Mouse (Mus musculus): ENCODE measurements around the gene Telo2. TPM values are rescaled to one million over a fixed set of nuclear protein-coding genes. Genes with fewer than 3 reads are reported as not detected.

The Telo2 gene
- 1.1 TPM for polyA plus RNA-seq (2014; fragmentation: Illumina TruSeq; extraction: RNeasy Lipid Tissue Mini Kit (QIAGEN cat#74804))

GRCm38 (mm10) chr17:25115664-25116432, at the start of gene Telo2:
Gene Telo2 (minus strand): TSS chr17:25115967.

DNA sequence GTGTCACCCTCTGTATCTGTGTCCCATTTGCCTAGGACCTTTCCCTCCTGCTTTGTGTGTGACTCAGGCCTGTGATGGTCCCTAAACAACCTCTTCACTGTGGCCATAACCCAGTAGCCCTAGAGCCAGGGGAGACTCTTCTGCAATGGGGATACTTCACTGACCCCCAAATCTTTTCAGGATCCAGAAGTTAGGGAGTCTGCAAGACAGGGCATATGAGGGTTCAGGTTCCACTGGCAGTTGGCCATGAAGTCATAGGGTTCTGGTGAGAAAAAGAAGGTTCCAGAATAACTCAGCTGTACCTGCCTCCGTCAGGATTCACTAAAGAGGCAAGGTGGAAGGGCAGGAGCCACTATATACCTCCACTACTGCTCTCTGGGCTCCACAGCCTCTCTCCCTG, 46.4 kb upstream of the Telo2 start, which contains the start of gene Ccdc154:
Ccdc154 (plus strand) TSS at position 301 of the 400 bp plus-strand sequence.

DNA sequence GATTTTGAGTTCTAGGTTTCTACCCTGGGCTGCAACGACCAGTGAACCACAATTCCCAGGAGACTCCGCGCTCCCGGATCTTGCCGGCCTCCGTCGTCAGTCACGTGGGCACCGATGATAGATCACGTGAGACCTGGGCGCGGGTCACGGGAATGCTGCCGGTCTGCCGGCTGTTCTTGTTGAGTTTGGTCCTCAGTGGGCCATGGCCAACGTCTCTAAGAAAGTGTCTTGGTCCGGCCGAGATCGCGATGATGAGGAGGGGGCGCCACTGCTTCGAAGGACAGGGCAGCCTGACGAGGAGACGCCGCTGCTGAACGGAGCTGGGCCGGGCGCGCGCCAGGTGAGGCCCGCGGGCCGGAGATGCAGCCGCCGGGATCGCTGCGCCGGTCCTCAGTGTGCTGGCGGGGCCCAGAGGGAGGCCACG, 17.5 kb upstream of the Telo2 start, which contains the start of gene Clcn7:
Clcn7 (plus strand) TSS at position 117 of the 424 bp plus-strand sequence.

DNA sequence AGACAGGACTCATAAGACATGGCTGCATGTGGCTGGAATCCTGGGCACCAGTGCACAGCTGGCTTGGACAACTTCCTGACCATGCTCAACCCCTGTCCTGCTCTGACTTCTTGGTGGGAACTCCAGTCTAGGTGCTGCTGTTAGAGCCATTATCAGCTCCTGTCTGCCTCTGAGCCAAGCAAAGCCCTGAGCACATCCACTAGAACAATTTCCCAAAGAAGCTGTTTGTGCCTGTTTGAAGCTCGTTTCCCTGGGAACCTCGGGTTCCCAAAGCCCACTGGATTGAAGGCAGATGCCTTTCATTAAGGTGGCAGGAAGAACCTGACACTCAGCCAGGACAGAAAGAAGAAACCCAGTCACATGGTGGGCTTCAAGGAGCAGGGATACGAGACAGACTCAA, 4.6 kb upstream of the Telo2 start, which contains the start of gene Ptx4:
Ptx4 (plus strand) TSS at position 355 of the 400 bp plus-strand sequence.

GRCm38 (mm10) chr17:25083444-25083931, 32.3 kb downstream of the Telo2 start, which contains the start of gene Tmem204:
Gene Tmem204 (minus strand): TSS chr17:25083591.

Other genes starting within 250 kb of the Telo2 start
- not detected for gene Igfals, start 250.0 kb downstream of the Telo2 start, polyA plus RNA-seq (2014; fragmentation: Illumina TruSeq; extraction: RNeasy Lipid Tissue Mini Kit (QIAGEN cat#74804))
- 2.1 TPM for gene Nubp2, start 229.6 kb downstream of the Telo2 start, polyA plus RNA-seq (2014; fragmentation: Illumina TruSeq; extraction: RNeasy Lipid Tissue Mini Kit (QIAGEN cat#74804))
- not detected for gene Spsb3, start 229.3 kb downstream of the Telo2 start, polyA plus RNA-seq (2014; fragmentation: Illumina TruSeq; extraction: RNeasy Lipid Tissue Mini Kit (QIAGEN cat#74804))
- gene Eme2, start 220.9 kb downstream of the Telo2 start, polyA plus RNA-seq (2014; fragmentation: Illumina TruSeq; extraction: RNeasy Lipid Tissue Mini Kit (QIAGEN cat#74804)): 1.4 TPM
- gene Mrps34, start 220.9 kb downstream of the Telo2 start, polyA plus RNA-seq (2014; fragmentation: Illumina TruSeq; extraction: RNeasy Lipid Tissue Mini Kit (QIAGEN cat#74804)): 0.94 TPM
- gene Nme3, start 219.5 kb downstream of the Telo2 start, polyA plus RNA-seq (2014; fragmentation: Illumina TruSeq; extraction: RNeasy Lipid Tissue Mini Kit (QIAGEN cat#74804)): 1.0 TPM
- gene Mapk8ip3, start 179.0 kb downstream of the Telo2 start, polyA plus RNA-seq (2014; fragmentation: Illumina TruSeq; extraction: RNeasy Lipid Tissue Mini Kit (QIAGEN cat#74804)): 4.4 TPM
- 90.6 TPM for gene Jpt2, start 155.3 kb downstream of the Telo2 start, polyA plus RNA-seq (2014; fragmentation: Illumina TruSeq; extraction: RNeasy Lipid Tissue Mini Kit (QIAGEN cat#74804))
- gene Cramp1l, start 100.2 kb downstream of the Telo2 start, polyA plus RNA-seq (2014; fragmentation: Illumina TruSeq; extraction: RNeasy Lipid Tissue Mini Kit (QIAGEN cat#74804)): 8.0 TPM
- 20.0 TPM for gene Ift140, start 99.9 kb downstream of the Telo2 start, polyA plus RNA-seq (2014; fragmentation: Illumina TruSeq; extraction: RNeasy Lipid Tissue Mini Kit (QIAGEN cat#74804))
- gene Tmem204, start 32.4 kb downstream of the Telo2 start, polyA plus RNA-seq (2014; fragmentation: Illumina TruSeq; extraction: RNeasy Lipid Tissue Mini Kit (QIAGEN cat#74804)): 8.2 TPM
- not detected for gene Ptx4, start 4.8 kb upstream of the Telo2 start, polyA plus RNA-seq (2014; fragmentation: Illumina TruSeq; extraction: RNeasy Lipid Tissue Mini Kit (QIAGEN cat#74804))
- gene Clcn7, start 17.4 kb upstream of the Telo2 start, polyA plus RNA-seq (2014; fragmentation: Illumina TruSeq; extraction: RNeasy Lipid Tissue Mini Kit (QIAGEN cat#74804)): 3.7 TPM
- gene Ccdc154, start 46.5 kb upstream of the Telo2 start, polyA plus RNA-seq (2014; fragmentation: Illumina TruSeq; extraction: RNeasy Lipid Tissue Mini Kit (QIAGEN cat#74804)): not detected
- not detected for gene Gm38655, start 59.5 kb upstream of the Telo2 start, polyA plus RNA-seq (2014; fragmentation: Illumina TruSeq; extraction: RNeasy Lipid Tissue Mini Kit (QIAGEN cat#74804))
- gene BC003965, start 68.6 kb upstream of the Telo2 start, polyA plus RNA-seq (2014; fragmentation: Illumina TruSeq; extraction: RNeasy Lipid Tissue Mini Kit (QIAGEN cat#74804)): 19.2 TPM
- gene Unkl, start 72.4 kb upstream of the Telo2 start, polyA plus RNA-seq (2014; fragmentation: Illumina TruSeq; extraction: RNeasy Lipid Tissue Mini Kit (QIAGEN cat#74804)): 22.2 TPM
- 8.4 TPM for gene Gnptg, start 124.2 kb upstream of the Telo2 start, polyA plus RNA-seq (2014; fragmentation: Illumina TruSeq; extraction: RNeasy Lipid Tissue Mini Kit (QIAGEN cat#74804))
- gene Tsr3, start 124.2 kb upstream of the Telo2 start, polyA plus RNA-seq (2014; fragmentation: Illumina TruSeq; extraction: RNeasy Lipid Tissue Mini Kit (QIAGEN cat#74804)): 4.8 TPM
- gene Baiap3, start 140.4 kb upstream of the Telo2 start, polyA plus RNA-seq (2014; fragmentation: Illumina TruSeq; extraction: RNeasy Lipid Tissue Mini Kit (QIAGEN cat#74804)): not detected
- gene Ube2i, start 158.7 kb upstream of the Telo2 start, polyA plus RNA-seq (2014; fragmentation: Illumina TruSeq; extraction: RNeasy Lipid Tissue Mini Kit (QIAGEN cat#74804)): 305 TPM
- gene Prss34, start 182.4 kb upstream of the Telo2 start, polyA plus RNA-seq (2014; fragmentation: Illumina TruSeq; extraction: RNeasy Lipid Tissue Mini Kit (QIAGEN cat#74804)): not detected
- not detected for gene Prss28, start 192.7 kb upstream of the Telo2 start, polyA plus RNA-seq (2014; fragmentation: Illumina TruSeq; extraction: RNeasy Lipid Tissue Mini Kit (QIAGEN cat#74804))
- gene Prss29, start 202.7 kb upstream of the Telo2 start, polyA plus RNA-seq (2014; fragmentation: Illumina TruSeq; extraction: RNeasy Lipid Tissue Mini Kit (QIAGEN cat#74804)): not detected
- gene Tpsab1, start 229.6 kb upstream of the Telo2 start, polyA plus RNA-seq (2014; fragmentation: Illumina TruSeq; extraction: RNeasy Lipid Tissue Mini Kit (QIAGEN cat#74804)): not detected